Mouse (Mus musculus) lung, postnatal 0 days (tissue): Measurements from ENCODE around the gene Zfp184. TPM values are rescaled to one million over a fixed set of nuclear protein-coding genes. Genes with fewer than 3 reads are reported as not detected.
A peak's percentile ranks its signal among the peaks of the same experiment; 100 is the strongest.

Source experiments
- ATAC-seq: fragments of 200-750 bp; cut with Nextera tagmentation; 2 replicates; pipeline ENCODE4 v1.8.0; 2017; ENCODE audit warnings: moderate library complexity
- DNase-seq: peaks from one replicate; pipeline ENCODE4 v3.0.0-alpha.2; 2016; ENCODE audit warnings: low spot score
- H3K27ac ChIP-seq: fragments of 300-500 bp; sonication (generic); 2 replicates; pipeline ENCODE4 v1.5.1; 2014; ENCODE audit warnings: antibody characterized with exemption, mild to moderate bottlenecking, low read length, mixed read lengths
- H3K27me3 ChIP-seq: fragments of 300-500 bp; sonication (generic); replicated peaks from 2 replicates; pipeline ENCODE4 v1.6.1; 2014; ENCODE audit warnings: low read length, mixed read lengths; ENCODE audit not compliant: insufficient read depth
- H3K36me3 ChIP-seq: fragments of 300-500 bp; sonication (generic); 2 replicates; pipeline ENCODE4 v1.6.1; 2014; ENCODE audit warnings: low read length, mixed read lengths; ENCODE audit not compliant: insufficient read depth
- H3K4me1 ChIP-seq: fragments of 300-500 bp; sonication (generic); 2 replicates; pipeline ENCODE4 v1.6.1; 2014; ENCODE audit warnings: antibody characterized with exemption, low read depth, low read length, mixed read lengths; ENCODE audit not compliant: insufficient read depth
- H3K4me2 ChIP-seq: fragments of 300-500 bp; sonication (generic); replicated peaks from 2 replicates; pipeline ENCODE4 v1.6.1; 2014; ENCODE audit warnings: low read depth, mild to moderate bottlenecking, low read length, moderate library complexity, mixed read lengths
- H3K4me3 ChIP-seq: fragments of 300-500 bp; sonication (generic); 2 replicates; pipeline ENCODE4 v1.5.1; 2014; ENCODE audit warnings: low read depth, low read length
- H3K9ac ChIP-seq: fragments of 300-500 bp; sonication (generic); replicated peaks from 2 replicates; pipeline ENCODE4 v1.6.1; 2014; ENCODE audit warnings: low read depth, mild to moderate bottlenecking
- H3K9me3 ChIP-seq: fragments of 300-500 bp; sonication (generic); 2 replicates; pipeline ENCODE4 v1.6.1; 2016; ENCODE audit warnings: low read length, mixed read lengths
- CTCF ChIP-seq: IDR thresholded peaks from 2 replicates; pipeline ENCODE4 v1.5.1; 2016; ENCODE audit warnings: antibody characterized with exemption, mild to moderate bottlenecking
- EP300 ChIP-seq: IDR thresholded peaks from 2 replicates; pipeline ENCODE4 v1.6.1; 2016; ENCODE audit warnings: antibody characterized with exemption, mild to moderate bottlenecking, control low read depth
- WGBS: fragments of 180-500 bp; shearing (Covaris S2); extraction: QIAGEN DNeasy Blood & Tissue Kit; methylation state at CpG from one replicate; pipeline ENCODE4 v1.1.7; 2014; 5-methylcytosine and 5-hydroxymethylcytosine counted together
- polyA plus RNA-seq: library from polyadenylated mRNA; unstranded; fragments of >200 nt; fragmentation: Nextera tagmentation; extraction: Ambion mirVana; gene quantifications from 2 replicates; pipeline ENCODE4 v1.2.1, GENCODE M21; 2015

The Zfp184 gene
- polyA plus RNA-seq, 1 experiment from 2014 or later, result 2.5 TPM

DNA sequence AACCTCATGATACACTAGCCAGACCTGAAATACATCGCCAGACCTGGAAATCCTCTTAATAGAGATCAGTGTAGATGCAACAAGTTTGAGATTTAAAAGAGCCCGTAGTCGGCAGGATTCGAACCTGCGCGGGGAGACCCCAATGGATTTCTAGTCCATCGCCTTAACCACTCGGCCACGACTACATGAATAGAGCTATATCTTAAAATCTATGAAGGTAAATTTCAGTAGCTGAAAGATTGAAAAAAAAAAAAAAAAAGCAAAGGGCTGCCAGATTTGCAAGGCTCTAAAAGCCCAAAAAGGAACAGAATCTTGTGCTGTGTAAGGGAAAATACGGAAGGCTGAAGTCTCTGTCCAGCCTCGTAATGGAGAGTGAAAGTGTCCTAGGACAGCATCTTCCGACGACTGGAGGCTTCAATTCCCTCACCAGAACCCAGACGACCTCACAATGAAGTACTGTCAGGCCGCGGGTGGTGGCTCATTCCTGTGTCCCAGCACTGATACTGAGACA lies 4.0 kb upstream of the Zfp184 start:
- H3K4me3 ChIP-seq, result peak overlapping the region; percentile 54
- no peaks in the 10 kb centered on the region; the same call in 1 of the 2 replicates for H3K4me1 ChIP-seq
- no peaks in the 10 kb centered on the region for H3K9me3 ChIP-seq
- DNase-seq (peak; percentile 71), ATAC-seq (peak; percentile 54)
- no peaks in the 10 kb centered on the region for H3K36me3 ChIP-seq
- H3K9ac ChIP-seq, result no peak overlapping the region
- H3K4me2 ChIP-seq, result peak overlapping the region; percentile 57
- TF ChIP-seq CTCF, result no peak
- no peak for TF ChIP-seq EP300
- no peak overlapping the region for H3K27ac ChIP-seq
- no peaks in the 10 kb centered on the region for H3K27me3 ChIP-seq
- under 1% methylated on average over 16 of the region's 16 CpGs for WGBS

GRCm38 (mm10) chr13:21943644-21944043 lies 1.2 kb upstream of the Zfp184 start:
- ATAC-seq, result no peak
- H3K27me3 ChIP-seq, result no peaks in the 10 kb centered on the region
- H3K9ac ChIP-seq, result no peak overlapping the region
- no peak for DNase-seq
- 86% methylated on average over 1 of the region's 1 CpGs for WGBS
- no peaks in the 10 kb centered on the region for H3K36me3 ChIP-seq
- H3K4me1 ChIP-seq, result no peaks in the 10 kb centered on the region; the same call in 1 of the 2 replicates
- no peak overlapping the region for H3K4me3 ChIP-seq
- no peaks in the 10 kb centered on the region for H3K9me3 ChIP-seq
- H3K4me2 ChIP-seq, result no peak overlapping the region
- TF ChIP-seq CTCF (no peak), EP300 (no peak)
- H3K27ac ChIP-seq, result no peak overlapping the region

GRCm38 (mm10) chr13:21944592-21944925 lies 335 bp upstream of the Zfp184 start:
- WGBS, result 1% methylated on average over 7 of the region's 7 CpGs
- peak; percentile 22; the same call in 1 of the 2 replicates for ATAC-seq
- no peak overlapping the region for H3K27ac ChIP-seq
- H3K9me3 ChIP-seq, result no peaks in the 10 kb centered on the region
- H3K4me3 ChIP-seq, result peak overlapping the region; percentile 61
- H3K4me2 ChIP-seq, result peak overlapping the region; percentile 81
- peak; percentile 30 for TF ChIP-seq CTCF
- no peak for TF ChIP-seq EP300
- no peaks in the 10 kb centered on the region; the same call in 1 of the 2 replicates for H3K4me1 ChIP-seq
- no peak for DNase-seq
- H3K9ac ChIP-seq, result no peak overlapping the region
- 0 out of 2 replicates have a peak, but pooled peaks cover under 1% of the 10 kb centered on the region for H3K36me3 ChIP-seq
- no peaks in the 10 kb centered on the region for H3K27me3 ChIP-seq

DNA sequence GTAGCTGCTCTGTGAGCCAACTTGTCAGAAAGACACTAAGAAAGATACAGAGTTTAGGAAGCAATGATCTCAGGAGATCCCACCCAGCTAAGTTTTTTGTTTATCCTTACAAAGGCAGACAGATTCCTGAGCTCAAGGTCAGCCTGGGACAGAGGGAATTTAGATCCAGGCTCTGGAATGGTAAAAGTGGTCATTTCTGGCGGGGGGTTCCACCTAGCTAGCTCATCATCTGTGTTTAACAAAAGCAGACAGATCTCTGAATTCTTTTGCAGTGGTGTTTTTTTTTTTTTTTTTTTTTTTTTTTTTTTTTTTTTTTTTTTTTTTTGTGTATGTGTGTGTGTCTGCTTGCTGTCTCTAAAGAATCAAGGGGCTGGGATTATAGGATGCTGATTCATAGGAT lies 24.4 kb downstream of the Zfp184 start:
- Histone ChIP-seq H3K4me3 (no peak overlapping the region), H3K27ac (no peak overlapping the region), H3K9me3 (no peaks in the 10 kb centered on the region), H3K4me2 (no peak overlapping the region), H3K9ac (no peak overlapping the region), H3K36me3 (no peaks in the 10 kb centered on the region), H3K27me3 (no peaks in the 10 kb centered on the region), H3K4me1 (no peaks in the 10 kb centered on the region)
- TF ChIP-seq CTCF (no peak), EP300 (no peak)
- ATAC-seq (no peak), DNase-seq (no peak)
- 43% methylated on average over 1 of the region's 1 CpGs for WGBS

- WGBS, result 17% methylated on average over 2 of the region's 2 CpGs
- no peak for ATAC-seq
- no peak overlapping the region for H3K4me3 ChIP-seq
These were observed 24.9 kb downstream of the Zfp184 start for GRCm38 (mm10) chr13:21969816-21970215.

DNA sequence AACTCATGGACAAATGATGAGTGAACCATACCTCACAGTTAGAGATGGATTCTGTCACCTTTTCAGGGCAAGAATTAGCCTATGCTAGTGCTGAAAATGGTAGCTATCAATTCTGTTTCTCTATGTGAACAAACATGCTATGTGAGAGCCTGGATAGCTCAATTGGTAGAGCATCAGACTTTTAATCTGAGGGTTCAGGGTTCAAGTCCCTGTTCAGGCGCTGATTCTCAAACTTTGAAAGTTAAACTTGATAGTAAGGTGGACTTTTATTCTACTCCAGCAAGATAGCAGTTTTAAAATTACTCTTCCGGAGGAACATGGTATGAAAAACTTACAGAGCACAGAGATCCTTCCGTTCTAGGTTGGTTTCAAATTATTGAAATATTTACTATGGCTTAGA lies 26.7 kb downstream of the Zfp184 start:
- no peaks in the 10 kb centered on the region for H3K4me1 ChIP-seq
- H3K27me3 ChIP-seq, result no peaks in the 10 kb centered on the region
- WGBS, result 47% methylated on average over 3 of the region's 3 CpGs
- DNase-seq (no peak), ATAC-seq (no peak)
- no peaks in the 10 kb centered on the region for H3K9me3 ChIP-seq
- H3K4me3 ChIP-seq, result no peak overlapping the region
- H3K36me3 ChIP-seq, result no peaks in the 10 kb centered on the region
- TF ChIP-seq CTCF (no peak), EP300 (no peak)
- no peak overlapping the region for H3K4me2 ChIP-seq
- H3K27ac ChIP-seq, result no peak overlapping the region
- no peak overlapping the region for H3K9ac ChIP-seq

More at GRCm38 (mm10) chr13:21969816-21970215, 24.9 kb downstream of the Zfp184 start:
- Histone ChIP-seq H3K36me3 (no peaks in the 10 kb centered on the region), H3K4me2 (no peak overlapping the region), H3K9me3 (no peaks in the 10 kb centered on the region), H3K9ac (no peak overlapping the region), H3K4me1 (no peaks in the 10 kb centered on the region), H3K27ac (no peak overlapping the region), H3K27me3 (no peaks in the 10 kb centered on the region)
- no peak for TF ChIP-seq CTCF
- no peak for TF ChIP-seq EP300
- peak; percentile 13 for DNase-seq
